Mouse (Mus musculus) small intestine, adult 2 months (tissue): ENCODE results near the gene Arl3. TPM values are rescaled to one million over a fixed set of nuclear protein-coding genes. Genes with fewer than 3 reads are reported as not detected.
A peak's percentile ranks its signal among the peaks of the same experiment; 100 is the strongest.

Source experiments
- H3K27ac ChIP-seq: fragments of 200-500 bp; 2 replicates; pipeline ENCODE4 v1.5.1; 2012; ENCODE audit warnings: low read depth, low read length, control low read depth, inconsistent platforms; ENCODE audit not compliant: insufficient read depth
- H3K27me3 ChIP-seq: fragments of 200-500 bp; 2 replicates; pipeline ENCODE4 v1.6.1; 2012; ENCODE audit warnings: mild to moderate bottlenecking, moderate library complexity, low read length, inconsistent platforms; ENCODE audit not compliant: control insufficient read depth, insufficient read depth
- H3K36me3 ChIP-seq: fragments of 200-500 bp; 2 replicates; pipeline ENCODE4 v1.6.1; 2012; ENCODE audit warnings: mild to moderate bottlenecking, low read length, control low read depth, inconsistent platforms; ENCODE audit not compliant: control insufficient read depth, insufficient read depth
- H3K4me1 ChIP-seq: fragments of 200-500 bp; 2 replicates; pipeline ENCODE4 v1.6.1; 2012; ENCODE audit warnings: low read length, inconsistent platforms, mixed read lengths; ENCODE audit not compliant: control insufficient read depth, insufficient read depth, insufficient read length
- H3K4me3 ChIP-seq: fragments of 200-500 bp; 2 replicates; pipeline ENCODE4 v1.5.1; 2012; ENCODE audit warnings: low read depth, mild to moderate bottlenecking, control low read depth, inconsistent platforms, low read length, moderate library complexity
- CTCF ChIP-seq: fragments of 200-500 bp; IDR thresholded peaks from 2 replicates; pipeline ENCODE4 v1.5.1; 2012; ENCODE audit warnings: low read depth, mild to moderate bottlenecking, control low read depth, inconsistent platforms, low read length, moderate library complexity, mixed read lengths; ENCODE audit not compliant: insufficient replicate concordance, insufficient read length; ENCODE audit errors: extremely low read depth
- POLR2A ChIP-seq: fragments of 200-500 bp; IDR thresholded peaks from 2 replicates; pipeline ENCODE4 v1.6.1; 2012; ENCODE audit warnings: low read depth, mild to moderate bottlenecking, control low read depth, inconsistent platforms, low read length, moderate library complexity
- WGBS: fragments of 180-500 bp; shearing (Covaris S2); methylation state at CpG from one replicate; pipeline ENCODE4 v1.1.7; 2018; 5-methylcytosine and 5-hydroxymethylcytosine counted together
- polyA plus RNA-seq: library from polyadenylated mRNA; depleted of rRNA; stranded (reverse); fragments of >200 nt; gene quantifications from 2 replicates; pipeline ENCODE4 v1.2.3, GENCODE M21; 2012

The Arl3 gene
- polyA plus RNA-seq, 1 experiment: 1.3 TPM

- 30% methylated on average over 3 of the region's 3 CpGs for WGBS
- peak overlapping the region; percentile 63; the same call in 1 of the 2 replicates for H3K27ac ChIP-seq
These were observed 63.8 kb downstream of the Arl3 start for GRCm38 (mm10) chr19:46509202-46509601.

GRCm38 (mm10) chr19:46508738-46509137, 64.3 kb downstream of the Arl3 start:
- Histone ChIP-seq H3K4me1 (peaks cover 47% of the 10 kb centered on the region), H3K36me3 (peaks cover 26% of the 10 kb centered on the region), H3K27me3 (no peaks in the 10 kb centered on the region), H3K27ac (peak overlapping the region; percentile 63), H3K4me3 (no peak overlapping the region)
- 37% methylated on average over 3 of the region's 3 CpGs for WGBS
- TF ChIP-seq POLR2A (no peak), CTCF (no peak)

More at GRCm38 (mm10) chr19:46509202-46509601, 63.8 kb downstream of the Arl3 start:
- TF ChIP-seq POLR2A (no peak), CTCF (no peak)
- peaks cover 47% of the 10 kb centered on the region for H3K4me1 ChIP-seq
- peaks cover 31% of the 10 kb centered on the region for H3K36me3 ChIP-seq
- no peak overlapping the region for H3K4me3 ChIP-seq
- H3K27me3 ChIP-seq: no peaks in the 10 kb centered on the region

DNA sequence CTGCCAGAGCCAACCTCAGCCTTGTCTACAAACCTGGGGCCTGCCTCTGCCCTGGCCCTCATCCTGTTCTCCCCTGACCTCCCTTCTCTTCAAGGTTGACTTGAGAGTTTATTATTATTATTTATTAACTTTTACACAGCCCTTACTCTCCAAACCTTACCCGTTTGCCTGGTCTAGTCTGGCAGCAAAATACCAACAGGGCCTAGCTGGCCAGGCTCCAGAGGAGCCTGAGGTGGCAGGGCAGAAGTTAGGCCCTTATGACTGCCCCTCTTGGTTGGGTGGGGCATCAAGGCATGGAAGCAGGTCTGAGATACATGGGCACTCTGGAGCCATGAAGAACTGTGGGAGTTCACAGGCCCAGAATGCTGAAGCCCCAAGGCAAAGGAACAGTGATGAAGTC, 65.2 kb downstream of the Arl3 start:
- Histone ChIP-seq H3K4me3 (no peak overlapping the region), H3K27me3 (no peaks in the 10 kb centered on the region), H3K27ac (peak overlapping the region; percentile 17), H3K36me3 (peaks cover 18% of the 10 kb centered on the region), H3K4me1 (peaks cover 47% of the 10 kb centered on the region)
- 11% methylated on average over 1 of the region's 1 CpGs for WGBS
- TF ChIP-seq CTCF: no peak
- no peak for TF ChIP-seq POLR2A

GRCm38 (mm10) chr19:46507181-46507581, 65.8 kb downstream of the Arl3 start:
- peaks cover 47% of the 10 kb centered on the region for H3K4me1 ChIP-seq
- no peak overlapping the region for H3K4me3 ChIP-seq

DNA sequence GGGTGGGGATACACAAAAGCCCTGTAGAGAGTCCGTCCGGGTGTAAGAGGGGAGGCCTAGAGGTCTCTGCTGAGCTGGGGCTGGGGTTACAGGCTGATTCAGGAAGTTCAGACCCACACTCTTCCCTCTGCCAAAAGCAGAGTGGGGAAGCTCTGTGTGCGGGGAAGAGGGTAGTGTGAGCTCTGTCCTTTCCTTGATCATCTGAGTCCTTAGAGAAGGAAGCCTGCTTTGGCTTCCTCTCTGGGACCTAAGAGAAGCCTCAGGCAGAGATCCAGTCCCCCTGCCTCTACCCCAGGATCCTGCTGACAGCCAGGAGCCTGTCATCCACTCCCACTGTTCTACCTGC, 66.7 kb downstream of the Arl3 start:
- Histone ChIP-seq H3K36me3 (peaks cover 13% of the 10 kb centered on the region), H3K27ac (no peak overlapping the region), H3K4me1 (peaks cover 47% of the 10 kb centered on the region), H3K27me3 (no peaks in the 10 kb centered on the region), H3K4me3 (no peak overlapping the region)
- 42% methylated on average over 3 of the region's 3 CpGs for WGBS
- TF ChIP-seq POLR2A: no peak
- no peak for TF ChIP-seq CTCF

More at GRCm38 (mm10) chr19:46507181-46507581, 65.8 kb downstream of the Arl3 start:
- peak overlapping the region; percentile 17; the same call in 1 of the 2 replicates for H3K27ac ChIP-seq
- TF ChIP-seq CTCF (no peak), POLR2A (no peak)
- H3K36me3 ChIP-seq: peaks cover 15% of the 10 kb centered on the region
- H3K27me3 ChIP-seq: no peaks in the 10 kb centered on the region
- WGBS: 74% methylated on average over 8 of the region's 8 CpGs

GRCm38 (mm10) chr19:46505646-46506371, 67.2 kb downstream of the Arl3 start:
- Histone ChIP-seq H3K4me1 (peaks cover 46% of the 10 kb centered on the region), H3K27me3 (no peaks in the 10 kb centered on the region), H3K36me3 (peaks cover 13% of the 10 kb centered on the region), H3K27ac (no peak overlapping the region; the same call in 1 of the 2 replicates), H3K4me3 (no peak overlapping the region; the same call in 1 of the 2 replicates)
- TF ChIP-seq CTCF: no peak; the same call in 1 of the 2 replicates
- no peak for TF ChIP-seq POLR2A
- WGBS: 50% methylated on average over 8 of the region's 8 CpGs

- TF ChIP-seq CTCF: no peak
- TF ChIP-seq POLR2A: no peak
- 25% methylated on average over 9 of the region's 9 CpGs for WGBS
- Histone ChIP-seq H3K4me3 (peak overlapping the region; percentile 46), H3K4me1 (peaks cover 44% of the 10 kb centered on the region), H3K27me3 (no peaks in the 10 kb centered on the region), H3K36me3 (peaks cover 13% of the 10 kb centered on the region), H3K27ac (peak overlapping the region; percentile 99; the same call in 1 of the 2 replicates)
These were observed 68.1 kb downstream of the Arl3 start for GRCm38 (mm10) chr19:46504822-46505417.
